Mouse (Mus musculus) megakaryocyte, embryonic 14.5 days (primary cell): ENCODE results near the gene Psmb7.

Experiments used
- FLI1 ChIP-seq: IDR thresholded peaks from 2 replicates; pipeline ENCODE4 v1.6.1; 2012; ENCODE audit warnings: low read length, inconsistent platforms, mixed read lengths
- GATA1 ChIP-seq: IDR thresholded peaks from 3 replicates; pipeline ENCODE4 v1.6.1; 2012; ENCODE audit warnings: mixed read lengths, low read length, inconsistent platforms, borderline replicate concordance

DNA sequence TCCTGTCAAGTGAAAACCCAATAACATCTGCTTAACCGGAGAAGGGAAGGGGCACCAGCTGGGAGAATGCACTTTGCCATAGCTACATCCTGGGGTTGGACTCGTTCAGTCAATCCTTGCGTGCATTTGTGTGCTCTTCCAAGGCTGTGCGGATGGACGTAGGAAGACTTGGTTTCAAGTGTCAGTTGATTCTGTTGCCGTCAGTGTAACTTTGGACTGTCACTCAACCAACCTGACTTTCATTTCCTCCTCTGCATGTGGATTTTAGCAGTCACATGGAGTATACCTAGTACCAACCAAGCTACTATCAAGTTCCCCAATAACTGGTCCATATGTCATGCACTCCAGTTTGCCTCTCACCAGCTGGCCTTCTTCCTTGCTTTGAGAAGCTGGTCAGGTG, 98.9 kb downstream of the Psmb7 start:
- TF ChIP-seq GATA1 = no peak
- TF ChIP-seq FLI1 = no peak
